Mouse (Mus musculus) left cerebral cortex, adult 8-10 months (tissue): ENCODE results near the gene Serpinb2. TPM values are rescaled to one million over a fixed set of nuclear protein-coding genes. Genes with fewer than 3 reads are reported as not detected.

ENCODE experiments used
- DNase-seq, 2 experiments: peaks; one replicate each; pipeline ENCODE4 v3.0.0; 2022; ENCODE audit warnings: low spot score in 2 of 2
- total RNA-seq, 4 experiments: library from RNA; stranded (reverse); gene quantifications; 2 replicates each; pipeline ENCODE4 v1.2.4; 2022

Gene Serpinb2
- total RNA-seq, 4 experiments from 2014 or later: 0.35 TPM; not detected in 3

DNA sequence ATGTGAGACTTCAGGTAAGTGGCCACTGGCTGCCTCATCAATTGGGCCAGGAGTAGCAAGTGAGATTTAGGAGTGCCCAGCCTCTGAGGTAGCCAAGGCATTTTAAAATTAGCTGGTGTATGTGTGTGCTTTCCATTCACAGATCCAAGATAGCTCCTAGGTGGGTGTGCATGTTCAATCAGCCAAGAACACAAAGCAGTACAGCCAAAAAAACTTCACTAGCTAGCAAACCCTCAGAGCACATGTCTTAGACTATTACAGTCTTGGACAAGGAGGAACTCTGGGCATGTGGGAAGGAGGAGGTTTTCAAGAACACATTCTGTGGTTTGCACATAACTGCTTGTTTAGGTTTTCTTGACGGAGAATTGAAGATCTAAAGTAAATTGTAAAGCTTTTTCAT, 70.0 kb downstream of the Serpinb2 start:
- DNase-seq: peak in 1 of 2 experiments; percentile 77

DNA sequence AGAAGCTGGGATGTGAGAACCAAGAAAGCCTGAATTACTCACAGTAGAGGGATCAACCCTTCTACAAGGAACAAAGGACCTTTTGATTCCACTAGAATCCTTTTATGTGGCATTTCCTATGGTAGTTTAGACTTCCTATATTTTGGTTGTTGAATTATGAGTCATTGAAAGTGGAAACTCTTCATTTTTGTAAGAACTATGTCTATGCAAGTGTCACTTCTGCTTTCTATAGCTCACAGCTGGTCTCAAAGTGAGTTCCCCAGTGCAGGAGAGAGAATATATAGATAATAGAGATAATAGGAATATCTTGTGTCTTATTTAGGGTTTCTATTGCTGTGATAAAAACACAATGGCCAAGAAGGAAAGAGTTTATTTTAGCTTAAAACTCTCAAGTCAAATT, 71.7 kb downstream of the Serpinb2 start:
- DNase-seq: no peak

DNA sequence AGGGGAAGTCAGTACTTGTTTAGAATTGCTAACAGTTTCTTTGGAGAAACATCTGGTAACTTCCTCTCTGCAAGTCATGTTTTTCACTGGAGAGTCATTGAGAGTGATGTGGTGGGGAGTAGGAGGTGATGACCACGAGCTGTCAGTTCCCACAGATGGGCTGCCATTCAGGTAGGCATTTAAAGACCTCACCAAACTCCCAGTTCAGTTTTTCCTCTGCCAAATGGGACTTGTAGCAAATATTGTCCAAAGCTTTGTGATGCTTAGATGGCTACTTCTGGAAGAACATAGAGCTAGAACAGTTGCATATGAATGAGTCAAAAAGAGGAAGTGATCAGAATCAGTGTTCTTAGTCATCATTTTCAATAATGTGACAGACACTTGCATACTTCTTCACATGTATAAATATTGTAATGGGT, 72.7 kb downstream of the Serpinb2 start:
- DNase-seq: no peak

DNA sequence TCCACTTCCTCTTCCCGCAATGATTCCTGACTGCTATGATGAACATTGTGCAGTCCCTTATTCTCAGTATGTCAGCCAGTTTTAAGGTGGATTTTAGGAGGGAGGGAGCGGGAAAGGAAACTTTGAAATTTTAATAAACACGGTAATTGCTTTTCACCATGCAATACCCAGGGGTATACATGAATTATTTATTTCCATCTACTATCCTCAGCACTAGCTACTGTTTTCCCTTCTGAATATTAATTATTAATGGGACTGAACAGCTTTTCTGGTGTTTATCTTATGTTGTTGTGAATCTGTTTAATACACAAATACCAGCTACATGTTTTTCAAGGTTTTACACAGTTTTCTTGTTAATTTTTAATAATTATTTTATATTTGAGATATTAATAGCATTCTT, 73.7 kb downstream of the Serpinb2 start:
- no peak for DNase-seq

Other genes starting within 250 kb of the Serpinb2 start
- not detected for gene Serpinb3b, start 233.1 kb upstream of the Serpinb2 start, total RNA-seq
- not detected for gene Serpinb3c, start 233.1 kb upstream of the Serpinb2 start, total RNA-seq
- gene Serpinb11, start 150.2 kb upstream of the Serpinb2 start, total RNA-seq: not detected
- gene Serpinb7, start 111.8 kb upstream of the Serpinb2 start, total RNA-seq: not detected
- 10 to 100 TPM; 12.3 to 15.9 (median 13.6) TPM for gene Serpinb8, start 78.6 kb downstream of the Serpinb2 start, total RNA-seq